Mouse (Mus musculus): ENCODE data around the gene Uba7. TPM values are rescaled to one million over a fixed set of nuclear protein-coding genes. Genes with fewer than 3 reads are reported as not detected.
A peak's percentile ranks its signal among the peaks of the same experiment; 100 is the strongest.
"Not testable (repeated sequence)": the region's sequence is repeated elsewhere in the genome, so short reads cannot be mapped to it uniquely, and the experiment has no call there.

The Uba7 gene
- polyA plus RNA-seq, 1 experiment from 2014 or later: 9.3 TPM

GRCm38 (mm10) chr9:108002778-108003530 lies 27.6 kb downstream of the Uba7 start:
- Histone ChIP-seq H3K4me2 (peak overlapping the region; percentile 90), H3K4me1 (replicated peaks) (peaks cover 47% of the 10 kb centered on the region), H3K36me3 (no peaks in the 10 kb centered on the region), H3K27me3 (no peaks in the 10 kb centered on the region), H3K4me3 (peak overlapping the region; percentile 89), H3K9me3 (no peaks in the 10 kb centered on the region), H3K27ac (replicated peaks) (peak overlapping the region; percentile 96), H3K9ac (peak overlapping the region; percentile 89)
- peak; percentile 65 for ATAC-seq (ENCODE audit: low read depth)
- WGBS: under 1% methylated on average over 50 of the region's 50 CpGs

GRCm38 (mm10) chr9:108003531-108003890 lies 28.2 kb downstream of the Uba7 start:
- Histone ChIP-seq H3K4me3 (peak overlapping the region; percentile 89), H3K9ac (peak overlapping the region; percentile 89), H3K36me3 (no peaks in the 10 kb centered on the region), H3K4me1 (replicated peaks) (peaks cover 47% of the 10 kb centered on the region), H3K27ac (replicated peaks) (peak overlapping the region; percentile 96), H3K4me2 (peak overlapping the region; percentile 90), H3K9me3 (no peaks in the 10 kb centered on the region), H3K27me3 (no peaks in the 10 kb centered on the region)
- 0 out of 2 replicates have a peak, but pooled peaks have one; percentile 6 for ATAC-seq (ENCODE audit: low read depth)
- WGBS: 9% methylated on average over 8 of the region's 8 CpGs

GRCm38 (mm10) chr9:108008041-108008440 lies 32.7 kb downstream of the Uba7 start:
- Histone ChIP-seq H3K36me3 (peaks cover 7% of the 10 kb centered on the region), H3K4me3 (no peak overlapping the region), H3K9me3 (no peaks in the 10 kb centered on the region), H3K4me2 (no peak overlapping the region), H3K9ac (no peak overlapping the region), H3K27me3 (no peaks in the 10 kb centered on the region), H3K4me1 (replicated peaks) (peaks cover 40% of the 10 kb centered on the region), H3K27ac (replicated peaks) (no peak overlapping the region)
- ATAC-seq (ENCODE audit: low read depth): no peak
- 92% methylated on average over 5 of the region's 5 CpGs for WGBS

- H3K9me3 ChIP-seq: no peaks in the 10 kb centered on the region
- H3K4me1 ChIP-seq (replicated peaks): peaks cover 19% of the 10 kb centered on the region
- no peak overlapping the region for H3K4me2 ChIP-seq
- H3K27me3 ChIP-seq: no peaks in the 10 kb centered on the region
- no peak overlapping the region for H3K9ac ChIP-seq
- no peak overlapping the region for H3K4me3 ChIP-seq
- peaks cover 12% of the 10 kb centered on the region for H3K36me3 ChIP-seq
- ATAC-seq (ENCODE audit: low read depth): no peak
- H3K27ac ChIP-seq (replicated peaks): no peak overlapping the region
Observed at GRCm38 (mm10) chr9:108010385-108010784, 35.1 kb downstream of the Uba7 start.

- WGBS: 98% methylated on average over 2 of the region's 2 CpGs
- not testable (repeated sequence) for H3K4me2 ChIP-seq; H3K27ac ChIP-seq (replicated peaks); ATAC-seq (ENCODE audit: low read depth); H3K9ac ChIP-seq; H3K4me1 ChIP-seq (replicated peaks); H3K4me3 ChIP-seq; H3K9me3 ChIP-seq; H3K27me3 ChIP-seq
- H3K36me3 ChIP-seq: peaks cover 21% of the 10 kb centered on the region
Observed at GRCm38 (mm10) chr9:108013577-108013976, 38.3 kb downstream of the Uba7 start.

- Histone ChIP-seq H3K9ac (no peak overlapping the region), H3K4me3 (no peak overlapping the region), H3K4me1 (replicated peaks) (no peaks in the 10 kb centered on the region), H3K27me3 (no peaks in the 10 kb centered on the region), H3K4me2 (no peak overlapping the region), H3K27ac (replicated peaks) (no peak overlapping the region), H3K36me3 (peaks cover 21% of the 10 kb centered on the region), H3K9me3 (no peaks in the 10 kb centered on the region)
- ATAC-seq (ENCODE audit: low read depth): no peak
- WGBS: 77% methylated on average over 3 of the region's 3 CpGs
Observed at GRCm38 (mm10) chr9:108017127-108017526, 41.8 kb downstream of the Uba7 start.

- ATAC-seq (ENCODE audit: low read depth): no peak
- no peak overlapping the region for H3K4me3 ChIP-seq
- H3K4me2 ChIP-seq: no peak overlapping the region
- no peak overlapping the region for H3K27ac ChIP-seq (replicated peaks)
- no peaks in the 10 kb centered on the region for H3K4me1 ChIP-seq (replicated peaks)
- H3K36me3 ChIP-seq: peaks cover 25% of the 10 kb centered on the region
- H3K9ac ChIP-seq: no peak overlapping the region
- 95% methylated on average over 1 of the region's 1 CpGs for WGBS
- no peaks in the 10 kb centered on the region for H3K9me3 ChIP-seq
- H3K27me3 ChIP-seq: no peaks in the 10 kb centered on the region
Observed at GRCm38 (mm10) chr9:108020741-108021140, 45.4 kb downstream of the Uba7 start.

GRCm38 (mm10) chr9:108023216-108023615 lies 47.9 kb downstream of the Uba7 start:
- no peaks in the 10 kb centered on the region for H3K9me3 ChIP-seq
- 94% methylated on average over 3 of the region's 3 CpGs for WGBS
- H3K4me3 ChIP-seq: no peak overlapping the region
- H3K4me1 ChIP-seq (replicated peaks): no peaks in the 10 kb centered on the region
- no peaks in the 10 kb centered on the region for H3K27me3 ChIP-seq
- ATAC-seq (ENCODE audit: low read depth): no peak
- H3K27ac ChIP-seq (replicated peaks): no peak overlapping the region
- no peak overlapping the region for H3K9ac ChIP-seq
- no peak overlapping the region for H3K4me2 ChIP-seq
- peaks cover 42% of the 10 kb centered on the region for H3K36me3 ChIP-seq

GRCm38 (mm10) chr9:108026584-108026983 lies 51.3 kb downstream of the Uba7 start:
- 88% methylated on average over 3 of the region's 3 CpGs for WGBS
- Histone ChIP-seq H3K9ac (no peak overlapping the region), H3K4me1 (replicated peaks) (no peaks in the 10 kb centered on the region), H3K36me3 (peaks cover 57% of the 10 kb centered on the region), H3K9me3 (no peaks in the 10 kb centered on the region), H3K27ac (replicated peaks) (no peak overlapping the region), H3K4me2 (no peak overlapping the region), H3K27me3 (no peaks in the 10 kb centered on the region), H3K4me3 (no peak overlapping the region)
- ATAC-seq (ENCODE audit: low read depth): no peak

- Histone ChIP-seq H3K9ac (no peak overlapping the region), H3K9me3 (no peaks in the 10 kb centered on the region), H3K36me3 (peaks cover 69% of the 10 kb centered on the region), H3K27ac (replicated peaks) (no peak overlapping the region), H3K4me3 (no peak overlapping the region), H3K4me2 (no peak overlapping the region), H3K4me1 (replicated peaks) (no peaks in the 10 kb centered on the region), H3K27me3 (no peaks in the 10 kb centered on the region)
- no peak for ATAC-seq (ENCODE audit: low read depth)
- WGBS: 95% methylated on average over 3 of the region's 3 CpGs
Observed at GRCm38 (mm10) chr9:108027867-108028266, 52.6 kb downstream of the Uba7 start.

- no peak for ATAC-seq (ENCODE audit: low read depth)
- 90% methylated on average over 5 of the region's 5 CpGs for WGBS
- H3K4me2 ChIP-seq: no peak overlapping the region
- H3K9me3 ChIP-seq: no peaks in the 10 kb centered on the region
- no peak overlapping the region for H3K27ac ChIP-seq (replicated peaks)
- no peaks in the 10 kb centered on the region for H3K27me3 ChIP-seq
- no peak overlapping the region for H3K9ac ChIP-seq
- peaks cover 63% of the 10 kb centered on the region for H3K36me3 ChIP-seq
- no peak overlapping the region for H3K4me3 ChIP-seq
- no peaks in the 10 kb centered on the region for H3K4me1 ChIP-seq (replicated peaks)
Observed at GRCm38 (mm10) chr9:108032126-108032525, 56.8 kb downstream of the Uba7 start.

Data from neural tube, embryonic 13.5 days (tissue).